Mouse (Mus musculus): ENCODE measurements around the gene Gm1527. TPM values are rescaled to one million over a fixed set of nuclear protein-coding genes. Genes with fewer than 3 reads are reported as not detected.

Gene Gm1527
- polyA plus RNA-seq, 1 experiment: not detected

DNA sequence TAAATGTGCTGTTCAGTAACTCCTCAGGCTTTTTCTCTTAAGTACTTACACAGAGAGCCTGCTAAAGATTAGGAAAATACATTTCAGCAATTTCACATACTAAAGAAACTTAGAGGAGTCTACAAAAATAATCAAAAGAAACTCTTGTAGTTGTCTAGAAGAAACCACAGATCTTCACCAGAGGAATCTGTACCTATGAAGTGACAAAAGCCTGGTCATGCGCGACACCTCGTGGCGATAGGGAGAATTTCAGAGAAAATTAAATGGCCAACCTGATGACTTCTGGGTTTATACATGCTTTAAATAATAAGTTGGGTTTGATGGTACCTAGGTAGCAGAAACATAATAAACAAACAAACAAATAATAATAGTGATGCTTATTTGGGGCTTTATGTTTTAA, 76.4 kb downstream of the Gm1527 start:
- Histone ChIP-seq H3ac (ENCODE audit: control insufficient read depth, insufficient read length, low read depth) (no peak overlapping the region), H3K27me3 (ENCODE audit: control insufficient read depth, insufficient read depth, insufficient read length) (no peaks in the 10 kb centered on the region), H3K79me2 (ENCODE audit: control insufficient read depth, insufficient read depth) (no peaks in the 10 kb centered on the region), H3K36me3 (ENCODE audit: control insufficient read depth, insufficient read depth) (no peaks in the 10 kb centered on the region), H3K79me3 (ENCODE audit: low read depth) (no peaks in the 10 kb centered on the region), H3K4me3 (ENCODE audit: insufficient read depth, poor library complexity, severe bottlenecking) (no peak overlapping the region)
- TF ChIP-seq MYOG (IDR thresholded peaks at IDR 0.05; ENCODE audit: control insufficient read depth, extremely low read depth, insufficient read length) (no peak), CTCF (IDR thresholded peaks at IDR 0.05; ENCODE audit: control insufficient read depth, insufficient read depth, insufficient read length) (no peak), MAX (IDR thresholded peaks at IDR 0.05) (no peak), CEBPB (IDR thresholded peaks at IDR 0.05; ENCODE audit: low read depth) (no peak), MYOD1 (IDR thresholded peaks at IDR 0.05; ENCODE audit: control insufficient read depth, insufficient read length, low read depth) (no peak), FOSL1 (IDR thresholded peaks at IDR 0.05; ENCODE audit: insufficient read depth, low read length, poor library complexity, severe bottlenecking) (no peak), USF1 (IDR thresholded peaks at IDR 0.05; ENCODE audit: low read depth) (no peak)

Other genes starting within 250 kb of the Gm1527 start
- gene Slc2a2, start 194.7 kb upstream of the Gm1527 start, polyA plus RNA-seq (2012; fragmentation: generic; extraction: Trizol): not detected
- 2.0 TPM for gene Eif5a2, start 111.3 kb upstream of the Gm1527 start, polyA plus RNA-seq (2012; fragmentation: generic; extraction: Trizol)
- gene Rpl22l1, start 87.2 kb upstream of the Gm1527 start, polyA plus RNA-seq (2012; fragmentation: generic; extraction: Trizol): 265 TPM
- gene Egfem1, start 189.4 kb downstream of the Gm1527 start, polyA plus RNA-seq (2012; fragmentation: generic; extraction: Trizol): not detected